Mouse (Mus musculus): ENCODE measurements at regions not wholly inside any gene's neighbourhood (a gene's known extent, or its start where the extent isn't known, plus 50 kb on each side); places are given as distances from the start of the nearest gene placed in this dataset.
A peak's percentile ranks its signal among the peaks of the same experiment; 100 is the strongest.

GRCm38 (mm10) chr1:90396660-90397059 lies 192.9 kb downstream of the Ackr3 start:
- Histone ChIP-seq H3K4me1 (ENCODE audit: control insufficient read depth, insufficient read depth, low read length) (peaks cover 5% of the 10 kb centered on the region; the same call in 1 of the 2 replicates), H3K4me3 (ENCODE audit: low read length) (no peak overlapping the region), H3K4me2 (replicated peaks; ENCODE audit: low read depth, low read length) (no peak overlapping the region), H3K27me3 (ENCODE audit: control insufficient read depth, insufficient read depth, low read length) (no peaks in the 10 kb centered on the region), H3K9ac (ENCODE audit: low read depth, low read length) (no peak overlapping the region), H3K27ac (ENCODE audit: low read depth, low read length) (no peak overlapping the region), H3K9me3 (ENCODE audit: control insufficient read depth, low read length) (no peaks in the 10 kb centered on the region), H3K36me3 (ENCODE audit: control insufficient read depth, insufficient read depth, low read length) (no peaks in the 10 kb centered on the region)
- 36% methylated on average over 1 of the region's 1 CpGs for WGBS
- ATAC-seq (ENCODE audit: low FRiP score, low TSS enrichment) = no peak

- Histone ChIP-seq H3K9ac (ENCODE audit: low read depth, low read length) (no peak overlapping the region), H3K9me3 (ENCODE audit: control insufficient read depth, low read length) (no peaks in the 10 kb centered on the region), H3K36me3 (ENCODE audit: control insufficient read depth, insufficient read depth, low read length) (no peaks in the 10 kb centered on the region), H3K27ac (ENCODE audit: low read depth, low read length) (no peak overlapping the region), H3K4me2 (replicated peaks; ENCODE audit: low read depth, low read length) (no peak overlapping the region), H3K27me3 (ENCODE audit: control insufficient read depth, insufficient read depth, low read length) (no peaks in the 10 kb centered on the region), H3K4me3 (ENCODE audit: low read length) (no peak overlapping the region), H3K4me1 (ENCODE audit: control insufficient read depth, insufficient read depth, low read length) (peaks cover 5% of the 10 kb centered on the region; the same call in 1 of the 2 replicates)
- peak; percentile 74; the same call in 1 of the 2 replicates for ATAC-seq (ENCODE audit: low FRiP score, low TSS enrichment)
- WGBS = 37% methylated on average over 5 of the region's 5 CpGs
Measured at GRCm38 (mm10) chr1:90397355-90397754, 193.6 kb downstream of the Ackr3 start.

GRCm38 (mm10) chr1:90398396-90398975 lies 194.7 kb downstream of the Ackr3 start:
- Histone ChIP-seq H3K4me1 (ENCODE audit: control insufficient read depth, insufficient read depth, low read length) (peaks cover 11% of the 10 kb centered on the region; the same call in 1 of the 2 replicates), H3K9me3 (ENCODE audit: control insufficient read depth, low read length) (no peaks in the 10 kb centered on the region), H3K36me3 (ENCODE audit: control insufficient read depth, insufficient read depth, low read length) (no peaks in the 10 kb centered on the region), H3K27me3 (ENCODE audit: control insufficient read depth, insufficient read depth, low read length) (no peaks in the 10 kb centered on the region), H3K4me2 (replicated peaks; ENCODE audit: low read depth, low read length) (no peak overlapping the region), H3K4me3 (ENCODE audit: low read length) (no peak overlapping the region), H3K9ac (ENCODE audit: low read depth, low read length) (no peak overlapping the region), H3K27ac (ENCODE audit: low read depth, low read length) (no peak overlapping the region)
- WGBS = 77% methylated on average over 15 of the region's 15 CpGs
- ATAC-seq (ENCODE audit: low FRiP score, low TSS enrichment) = no peak

- no peak overlapping the region for H3K4me3 ChIP-seq (ENCODE audit: low read length)
- no peak for ATAC-seq (ENCODE audit: low FRiP score, low TSS enrichment)
- H3K9ac ChIP-seq (ENCODE audit: low read depth, low read length) = no peak overlapping the region
- no peaks in the 10 kb centered on the region for H3K9me3 ChIP-seq (ENCODE audit: control insufficient read depth, low read length)
- H3K27me3 ChIP-seq (ENCODE audit: control insufficient read depth, insufficient read depth, low read length) = no peaks in the 10 kb centered on the region
- no peaks in the 10 kb centered on the region for H3K36me3 ChIP-seq (ENCODE audit: control insufficient read depth, insufficient read depth, low read length)
- no peak overlapping the region for H3K4me2 ChIP-seq (replicated peaks; ENCODE audit: low read depth, low read length)
- H3K27ac ChIP-seq (ENCODE audit: low read depth, low read length) = no peak overlapping the region
- WGBS = 58% methylated on average over 6 of the region's 6 CpGs
- H3K4me1 ChIP-seq (ENCODE audit: control insufficient read depth, insufficient read depth, low read length) = peaks cover 15% of the 10 kb centered on the region
Measured at GRCm38 (mm10) chr1:90403057-90403456, 199.3 kb downstream of the Ackr3 start.

- H3K27ac ChIP-seq (ENCODE audit: low read depth, low read length) = no peak overlapping the region
- ATAC-seq (ENCODE audit: low FRiP score, low TSS enrichment) = no peak
- WGBS = 52% methylated on average over 6 of the region's 6 CpGs
Measured at GRCm38 (mm10) chr1:90404717-90405487, 197.9 kb upstream of the Cops8 start.

GRCm38 (mm10) chr1:90406663-90407062 lies 196.1 kb upstream of the Cops8 start:
- Histone ChIP-seq H3K4me2 (replicated peaks; ENCODE audit: low read depth, low read length) (no peak overlapping the region), H3K36me3 (ENCODE audit: control insufficient read depth, insufficient read depth, low read length) (no peaks in the 10 kb centered on the region), H3K27ac (ENCODE audit: low read depth, low read length) (no peak overlapping the region), H3K27me3 (ENCODE audit: control insufficient read depth, insufficient read depth, low read length) (no peaks in the 10 kb centered on the region), H3K9ac (ENCODE audit: low read depth, low read length) (no peak overlapping the region), H3K4me3 (ENCODE audit: low read length) (no peak overlapping the region), H3K4me1 (ENCODE audit: control insufficient read depth, insufficient read depth, low read length) (peaks cover 15% of the 10 kb centered on the region; the same call in 1 of the 2 replicates), H3K9me3 (ENCODE audit: control insufficient read depth, low read length) (no peaks in the 10 kb centered on the region)
- no peak for ATAC-seq (ENCODE audit: low FRiP score, low TSS enrichment)
- 86% methylated on average over 6 of the region's 6 CpGs for WGBS

More at GRCm38 (mm10) chr1:90404717-90405487, 197.9 kb upstream of the Cops8 start:
- H3K9me3 ChIP-seq (ENCODE audit: control insufficient read depth, low read length) = no peaks in the 10 kb centered on the region
- peaks cover 15% of the 10 kb centered on the region for H3K4me1 ChIP-seq (ENCODE audit: control insufficient read depth, insufficient read depth, low read length)
- H3K36me3 ChIP-seq (ENCODE audit: control insufficient read depth, insufficient read depth, low read length) = no peaks in the 10 kb centered on the region
- H3K27me3 ChIP-seq (ENCODE audit: control insufficient read depth, insufficient read depth, low read length) = no peaks in the 10 kb centered on the region
- no peak overlapping the region for H3K4me2 ChIP-seq (replicated peaks; ENCODE audit: low read depth, low read length)
- H3K4me3 ChIP-seq (ENCODE audit: low read length) = no peak overlapping the region
- no peak overlapping the region for H3K9ac ChIP-seq (ENCODE audit: low read depth, low read length)

- no peak overlapping the region for H3K4me2 ChIP-seq (replicated peaks; ENCODE audit: low read depth, low read length)
- H3K36me3 ChIP-seq (ENCODE audit: control insufficient read depth, insufficient read depth, low read length) = no peaks in the 10 kb centered on the region
- H3K4me1 ChIP-seq (ENCODE audit: control insufficient read depth, insufficient read depth, low read length) = peaks cover 18% of the 10 kb centered on the region; the same call in 1 of the 2 replicates
- no peaks in the 10 kb centered on the region for H3K9me3 ChIP-seq (ENCODE audit: control insufficient read depth, low read length)
- ATAC-seq (ENCODE audit: low FRiP score, low TSS enrichment) = no peak
- no peak overlapping the region for H3K27ac ChIP-seq (ENCODE audit: low read depth, low read length)
- no peak overlapping the region for H3K9ac ChIP-seq (ENCODE audit: low read depth, low read length)
- no peak overlapping the region for H3K4me3 ChIP-seq (ENCODE audit: low read length)
- no peaks in the 10 kb centered on the region for H3K27me3 ChIP-seq (ENCODE audit: control insufficient read depth, insufficient read depth, low read length)
- 82% methylated on average over 16 of the region's 16 CpGs for WGBS
Measured at GRCm38 (mm10) chr1:90408504-90409215, 194.1 kb upstream of the Cops8 start.

GRCm38 (mm10) chr1:90409236-90409635 lies 193.5 kb upstream of the Cops8 start:
- Histone ChIP-seq H3K27me3 (ENCODE audit: control insufficient read depth, insufficient read depth, low read length) (no peaks in the 10 kb centered on the region), H3K9me3 (ENCODE audit: control insufficient read depth, low read length) (no peaks in the 10 kb centered on the region), H3K4me1 (ENCODE audit: control insufficient read depth, insufficient read depth, low read length) (peaks cover 18% of the 10 kb centered on the region; the same call in 1 of the 2 replicates), H3K27ac (ENCODE audit: low read depth, low read length) (no peak overlapping the region), H3K36me3 (ENCODE audit: control insufficient read depth, insufficient read depth, low read length) (no peaks in the 10 kb centered on the region), H3K9ac (ENCODE audit: low read depth, low read length) (no peak overlapping the region), H3K4me3 (ENCODE audit: low read length) (no peak overlapping the region), H3K4me2 (replicated peaks; ENCODE audit: low read depth, low read length) (no peak overlapping the region)
- 91% methylated on average over 3 of the region's 3 CpGs for WGBS
- no peak for ATAC-seq (ENCODE audit: low FRiP score, low TSS enrichment)
